Mouse (Mus musculus) olfactory bulb, adult 2 months (tissue): ENCODE results near the gene Col2a1.

Experiments used
- CTCF ChIP-seq: fragments of 200-500 bp; IDR thresholded peaks from 2 replicates; pipeline ENCODE4 v1.5.1; 2012; ENCODE audit warnings: low read depth, mild to moderate bottlenecking, low read length, moderate library complexity; ENCODE audit not compliant: insufficient read depth
- POLR2A ChIP-seq: fragments of 200-500 bp; IDR thresholded peaks from 2 replicates; pipeline ENCODE4 v1.6.1; 2012; ENCODE audit warnings: mild to moderate bottlenecking, low read depth, low read length, moderate library complexity; ENCODE audit not compliant: insufficient read depth

DNA sequence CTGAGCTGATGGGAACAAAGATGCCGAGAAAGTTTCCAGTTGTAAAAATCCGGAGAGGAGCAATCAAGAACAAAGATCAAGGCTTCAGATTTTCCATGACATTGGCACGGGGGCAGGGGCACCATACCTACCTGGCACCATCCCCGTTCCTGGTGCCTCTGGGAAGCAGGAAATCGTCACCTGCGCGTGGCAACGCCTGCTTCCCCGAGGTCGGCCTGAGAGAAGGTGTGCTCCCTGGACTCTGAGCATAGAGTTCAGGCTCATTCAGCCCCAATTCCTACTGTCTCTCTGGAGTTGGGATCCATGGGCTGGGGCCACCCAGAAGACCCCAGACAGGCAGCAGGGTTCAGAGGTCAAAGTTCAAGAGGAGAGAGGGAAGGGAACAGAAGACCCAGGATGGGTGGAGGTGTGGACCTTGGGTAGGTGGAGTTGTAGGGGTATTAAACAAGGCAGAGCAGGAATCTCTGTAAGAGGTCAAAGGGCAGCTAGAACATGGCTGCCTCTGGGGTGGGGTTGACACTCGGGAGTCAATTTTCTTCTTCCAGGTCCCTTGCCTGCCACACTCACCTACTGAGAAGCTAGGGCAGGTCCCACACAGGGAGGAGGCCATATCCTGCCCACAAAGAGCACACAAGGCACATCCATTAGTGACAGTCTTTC lies 58.7 kb downstream of the Col2a1 start:
- TF ChIP-seq POLR2A (no peak), CTCF (no peak)
